Mouse (Mus musculus): ENCODE measurements around the gene Gm49450. TPM values are rescaled to one million over a fixed set of nuclear protein-coding genes. Genes with fewer than 3 reads are reported as not detected.
A peak's percentile ranks its signal among the peaks of the same experiment; 100 is the strongest.

Gm49450 gene
- total and polyA plus RNA-seq, 2 experiments from 2014 or later: 78.3 TPM; not detected in 1

- no peak for TF ChIP-seq CTCF (IDR thresholded peaks at IDR 0.05; ENCODE audit: low read depth)
- TF ChIP-seq EP300 (IDR thresholded peaks at IDR 0.05; ENCODE audit: low read depth): no peak
- ATAC-seq (ENCODE audit: insufficient read depth, low read depth): no peak
- Histone ChIP-seq H3K9me3 (replicated peaks; ENCODE audit: control insufficient read depth, low read length) (no peaks in the 10 kb centered on the region), H3K36me3 (replicated peaks; ENCODE audit: control insufficient read depth, insufficient read depth, low read length) (no peaks in the 10 kb centered on the region), H3K4me2 (ENCODE audit: low read depth, low read length) (peak within 1 kb of the TSS; percentile 95), H3K4me1 (ENCODE audit: control insufficient read depth, insufficient read depth) (peaks cover 33% of the 10 kb centered on the region), H3K4me3 (ENCODE audit: low read depth, low read length) (peak within 1 kb of the TSS; percentile 60), H3K27me3 (ENCODE audit: control insufficient read depth, insufficient read depth, low read length) (peaks cover 59% of the 10 kb centered on the region), H3K27ac (ENCODE audit: low read depth) (no peak within 1 kb of the TSS), H3K9ac (replicated peaks; ENCODE audit: low read depth, low read length) (peak within 1 kb of the TSS; percentile 61)
- no peak for DNase-seq (ENCODE audit: low spot score)
- WGBS: 2% methylated on average over 73 of the region's 77 CpGs
These were observed 59.2 kb downstream of the Gm49450 start, which contains the start of gene Rhebl1 for GRCm38 (mm10) chr15:98893940-98894745. Gene Rhebl1 (minus strand): TSS chr15:98894540.

GRCm38 (mm10) chr15:98893036-98893435 is 60.3 kb downstream of the Gm49450 start:
- 80% methylated on average over 4 of the region's 4 CpGs for WGBS
- Histone ChIP-seq H3K4me2 (ENCODE audit: low read depth, low read length) (no peak overlapping the region), H3K27ac (ENCODE audit: low read depth) (no peak overlapping the region), H3K4me3 (ENCODE audit: low read depth, low read length) (no peak overlapping the region), H3K9ac (replicated peaks; ENCODE audit: low read depth, low read length) (no peak overlapping the region), H3K36me3 (replicated peaks; ENCODE audit: control insufficient read depth, insufficient read depth, low read length) (no peaks in the 10 kb centered on the region), H3K27me3 (ENCODE audit: control insufficient read depth, insufficient read depth, low read length) (peaks cover 50% of the 10 kb centered on the region), H3K4me1 (ENCODE audit: control insufficient read depth, insufficient read depth) (peaks cover 28% of the 10 kb centered on the region), H3K9me3 (replicated peaks; ENCODE audit: control insufficient read depth, low read length) (no peaks in the 10 kb centered on the region)
- ATAC-seq (ENCODE audit: insufficient read depth, low read depth) (no peak), DNase-seq (ENCODE audit: low spot score) (no peak)
- TF ChIP-seq CTCF (IDR thresholded peaks at IDR 0.05; ENCODE audit: low read depth): no peak
- no peak for TF ChIP-seq EP300 (IDR thresholded peaks at IDR 0.05; ENCODE audit: low read depth)

DNA sequence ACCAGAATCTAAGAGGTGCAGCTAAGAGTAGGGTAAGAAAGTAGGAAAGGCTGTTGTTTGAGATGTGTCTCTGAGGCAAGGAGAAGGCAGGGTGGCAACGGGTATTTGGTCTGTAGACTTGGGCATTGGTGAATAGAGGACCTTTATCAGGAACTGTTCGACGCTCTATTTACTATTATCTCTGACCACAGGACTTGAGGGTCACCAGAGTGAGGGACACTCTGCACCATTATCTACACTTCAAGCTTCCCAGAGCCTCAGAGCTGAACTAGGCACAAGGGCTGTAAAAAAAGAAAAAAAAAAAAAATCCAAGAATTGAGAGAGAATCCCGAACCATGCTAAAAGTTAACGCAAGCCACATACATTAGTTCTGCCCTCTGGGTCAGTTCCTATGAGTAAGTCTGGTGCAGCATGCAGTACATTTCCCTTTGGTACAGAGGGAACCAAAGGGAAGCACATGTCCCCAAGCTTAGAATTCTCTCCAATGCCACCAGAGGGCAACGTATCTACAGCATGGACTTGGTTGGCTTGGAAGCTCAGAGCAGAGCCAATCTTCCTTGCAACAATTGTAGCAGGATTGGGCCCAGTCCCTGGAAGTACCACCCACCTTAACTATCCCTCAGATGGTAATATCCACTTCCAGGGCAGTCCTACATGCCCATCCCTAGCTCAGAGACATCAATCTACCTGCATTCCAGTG is 61.3 kb downstream of the Gm49450 start:
- Histone ChIP-seq H3K4me2 (ENCODE audit: low read depth, low read length) (no peak overlapping the region), H3K27me3 (ENCODE audit: control insufficient read depth, insufficient read depth, low read length) (peaks cover 40% of the 10 kb centered on the region)

DNA sequence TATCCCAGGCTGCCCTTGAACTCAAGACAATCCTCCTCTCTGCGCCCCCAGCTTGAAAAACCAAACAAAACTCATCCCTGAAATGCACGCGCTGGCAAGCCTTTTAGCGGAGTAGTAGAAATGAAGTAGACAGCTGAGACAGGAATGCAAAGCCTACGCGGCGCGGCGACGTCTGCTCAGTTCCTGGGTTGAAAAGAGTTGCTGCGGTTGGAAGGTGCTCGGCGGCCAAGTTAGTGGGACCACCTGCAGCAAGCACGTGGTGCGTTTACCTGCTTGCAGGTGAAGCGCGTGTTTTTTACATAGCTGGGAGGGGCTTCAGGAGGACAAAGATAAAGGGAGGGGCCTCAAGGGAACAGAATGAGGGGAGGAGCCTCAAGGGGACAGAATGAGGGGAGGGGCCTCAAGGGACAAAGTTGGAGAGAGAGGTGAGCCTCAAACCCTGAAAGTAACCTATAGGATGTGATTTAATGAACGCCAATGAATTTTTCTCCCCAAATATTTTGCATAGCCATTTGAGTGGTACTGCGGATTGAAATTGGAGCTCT is 62.1 kb downstream of the Gm49450 start:
- no peak for TF ChIP-seq CTCF (IDR thresholded peaks at IDR 0.05; ENCODE audit: low read depth)
- TF ChIP-seq EP300 (IDR thresholded peaks at IDR 0.05; ENCODE audit: low read depth): no peak
- Histone ChIP-seq H3K4me1 (ENCODE audit: control insufficient read depth, insufficient read depth) (peaks cover 18% of the 10 kb centered on the region), H3K9ac (replicated peaks; ENCODE audit: low read depth, low read length) (no peak overlapping the region), H3K27ac (ENCODE audit: low read depth) (no peak overlapping the region), H3K27me3 (ENCODE audit: control insufficient read depth, insufficient read depth, low read length) (peaks cover 32% of the 10 kb centered on the region), H3K36me3 (replicated peaks; ENCODE audit: control insufficient read depth, insufficient read depth, low read length) (no peaks in the 10 kb centered on the region), H3K9me3 (replicated peaks; ENCODE audit: control insufficient read depth, low read length) (no peaks in the 10 kb centered on the region), H3K4me2 (ENCODE audit: low read depth, low read length) (peak overlapping the region; percentile 13; the same call in 1 of the 2 replicates), H3K4me3 (ENCODE audit: low read depth, low read length) (no peak overlapping the region)
- WGBS: 19% methylated on average over 19 of the region's 19 CpGs
- ATAC-seq (ENCODE audit: insufficient read depth, low read depth) (no peak), DNase-seq (ENCODE audit: low spot score) (no peak)

More for the DNA sequence above, 61.3 kb downstream of the Gm49450 start:
- Histone ChIP-seq H3K9ac (replicated peaks; ENCODE audit: low read depth, low read length) (no peak overlapping the region), H3K36me3 (replicated peaks; ENCODE audit: control insufficient read depth, insufficient read depth, low read length) (no peaks in the 10 kb centered on the region), H3K4me1 (ENCODE audit: control insufficient read depth, insufficient read depth) (peaks cover 18% of the 10 kb centered on the region), H3K9me3 (replicated peaks; ENCODE audit: control insufficient read depth, low read length) (no peaks in the 10 kb centered on the region), H3K4me3 (ENCODE audit: low read depth, low read length) (no peak overlapping the region), H3K27ac (ENCODE audit: low read depth) (no peak overlapping the region; the same call in 1 of the 2 replicates)
- peak; percentile 83 for ATAC-seq (ENCODE audit: insufficient read depth, low read depth)
- peak; percentile 96 for DNase-seq (ENCODE audit: low spot score)
- 20% methylated on average over 6 of the region's 6 CpGs for WGBS
- TF ChIP-seq EP300 (IDR thresholded peaks at IDR 0.05; ENCODE audit: low read depth): no peak
- TF ChIP-seq CTCF (IDR thresholded peaks at IDR 0.05; ENCODE audit: low read depth): peak; percentile 99

DNA sequence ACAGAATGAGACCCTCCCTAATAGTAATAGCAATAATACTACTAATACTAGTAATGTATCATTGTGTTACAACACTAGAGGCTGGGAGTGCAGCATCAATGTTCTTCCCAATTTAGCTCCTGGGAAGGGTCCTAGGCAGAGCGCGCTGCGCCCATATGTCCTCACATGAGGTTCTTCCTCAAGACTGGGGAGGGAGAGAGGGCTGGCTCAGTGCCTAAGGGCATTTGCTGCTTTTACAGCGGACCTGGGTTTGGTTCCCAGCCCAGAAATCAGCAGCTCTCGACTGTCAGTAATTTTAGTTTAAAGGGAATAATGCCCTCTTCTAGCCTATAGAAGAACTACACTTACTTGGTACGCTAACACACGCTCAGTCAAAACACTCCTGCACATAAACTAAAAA is 65.8 kb downstream of the Gm49450 start:
- WGBS: 77% methylated on average over 7 of the region's 7 CpGs
- Histone ChIP-seq H3K9me3 (replicated peaks; ENCODE audit: control insufficient read depth, low read length) (no peaks in the 10 kb centered on the region), H3K36me3 (replicated peaks; ENCODE audit: control insufficient read depth, insufficient read depth, low read length) (no peaks in the 10 kb centered on the region), H3K4me1 (ENCODE audit: control insufficient read depth, insufficient read depth) (no peaks in the 10 kb centered on the region), H3K4me3 (ENCODE audit: low read depth, low read length) (no peak overlapping the region), H3K4me2 (ENCODE audit: low read depth, low read length) (no peak overlapping the region), H3K9ac (replicated peaks; ENCODE audit: low read depth, low read length) (no peak overlapping the region), H3K27me3 (ENCODE audit: control insufficient read depth, insufficient read depth, low read length) (no peaks in the 10 kb centered on the region), H3K27ac (ENCODE audit: low read depth) (no peak overlapping the region)
- ATAC-seq (ENCODE audit: insufficient read depth, low read depth): no peak
- no peak for DNase-seq (ENCODE audit: low spot score)
- no peak for TF ChIP-seq EP300 (IDR thresholded peaks at IDR 0.05; ENCODE audit: low read depth)
- no peak for TF ChIP-seq CTCF (IDR thresholded peaks at IDR 0.05; ENCODE audit: low read depth)

Data from heart, postnatal 0 days (tissue).